Mouse (Mus musculus): ENCODE data around the gene Gm16181.

- TF ChIP-seq CTCF (IDR thresholded peaks at IDR 0.05; ENCODE audit: borderline replicate concordance, control insufficient read depth, extremely low read depth, insufficient read depth, low read length, poor library complexity) (peak; percentile 97), POLR2A (IDR thresholded peaks at IDR 0.05; ENCODE audit: control insufficient read depth, extremely low read depth, insufficient read depth, low read length, poor library complexity) (peak; percentile 25; the same call in 1 of the 2 replicates)
These were observed 11.4 kb downstream of the Gm16181 start for GRCm38 (mm10) chr17:35232043-35232442.

Measured in thymus, adult 2 months (tissue).